Mouse (Mus musculus) ovary, adult 10 weeks (tissue): Measurements from ENCODE around the gene Lsr. TPM values are rescaled to one million over a fixed set of nuclear protein-coding genes. Genes with fewer than 3 reads are reported as not detected.

ENCODE experiments used
- polyA plus RNA-seq: library from polyadenylated mRNA; stranded (reverse); fragments of 350-450 nt; fragmentation: Illumina TruSeq; extraction: RNeasy Lipid Tissue Mini Kit (QIAGEN cat#74804); gene quantifications from one replicate; pipeline ENCODE4 v1.2.3, GENCODE M21; 2014

Gene Lsr
- 1.8 TPM for polyA plus RNA-seq

GRCm38 (mm10) chr7:30973251-30973500 is at the start of gene Lsr:
Gene Lsr (minus strand): TSS chr7:30973464.

GRCm38 (mm10) chr7:30973501-30974289 is 431 bp upstream of the Lsr start, which contains the start of gene Fam187b:
Gene Fam187b (plus strand): TSS chr7:30973790.

GRCm38 (mm10) chr7:30956756-30957366 is 16.4 kb downstream of the Lsr start, which contains the start of gene Usf2:
Gene Usf2 (minus strand): TSS chr7:30956803.

GRCm38 (mm10) chr7:30943909-30944635 is 29.2 kb downstream of the Lsr start, which contains the start of gene Hamp:
Gene Hamp (minus strand): TSS chr7:30944032.

GRCm38 (mm10) chr7:30924581-30924980 is 48.7 kb downstream of the Lsr start, which contains the start of gene Hamp2:
Gene Hamp2 (minus strand): TSS chr7:30924681.

GRCm38 (mm10) chr7:30914732-30915131 is 58.5 kb downstream of the Lsr start, which contains the start of gene Mag:
Gene Mag (minus strand): TSS chr7:30914873.

Other genes starting within 250 kb of the Lsr start
- gene Tmem147, start 243.9 kb downstream of the Lsr start, polyA plus RNA-seq = 12.8 TPM
- not detected for gene Gapdhs, start 229.8 kb downstream of the Lsr start, polyA plus RNA-seq
- gene Sbsn, start 222.0 kb downstream of the Lsr start, polyA plus RNA-seq = 1.2 TPM
- 16.0 TPM for gene Dmkn, start 209.7 kb downstream of the Lsr start, polyA plus RNA-seq
- gene Krtdap, start 185.6 kb downstream of the Lsr start, polyA plus RNA-seq = not detected
- gene Ffar2, start 149.7 kb downstream of the Lsr start, polyA plus RNA-seq = 0.23 TPM
- gene Ffar3, start 117.3 kb downstream of the Lsr start, polyA plus RNA-seq = not detected
- not detected for gene Ffar1, start 111.9 kb downstream of the Lsr start, polyA plus RNA-seq
- gene Cd22, start 93.1 kb downstream of the Lsr start, polyA plus RNA-seq = 4.0 TPM
- not detected for gene Mag, start 58.6 kb downstream of the Lsr start, polyA plus RNA-seq
- gene Hamp2, start 48.8 kb downstream of the Lsr start, polyA plus RNA-seq = not detected
- gene Hamp, start 29.4 kb downstream of the Lsr start, polyA plus RNA-seq = not detected
- gene Usf2, start 16.7 kb downstream of the Lsr start, polyA plus RNA-seq = 67.2 TPM
- 0.71 TPM for gene Fam187b, start 326 bp upstream of the Lsr start, polyA plus RNA-seq
- 6.0 TPM for gene Fxyd5, start 69.0 kb upstream of the Lsr start, polyA plus RNA-seq
- not detected for gene Fxyd7, start 78.0 kb upstream of the Lsr start, polyA plus RNA-seq
- 4.9 TPM for gene Fxyd1, start 83.7 kb upstream of the Lsr start, polyA plus RNA-seq
- gene Lgi4, start 85.9 kb upstream of the Lsr start, polyA plus RNA-seq = 0.43 TPM
- gene Fxyd3, start 103.2 kb upstream of the Lsr start, polyA plus RNA-seq = 6.1 TPM
- not detected for gene Hpn, start 141.8 kb upstream of the Lsr start, polyA plus RNA-seq
- 0.48 TPM for gene Scn1b, start 153.5 kb upstream of the Lsr start, polyA plus RNA-seq
- 4.4 TPM for gene Gramd1a, start 182.4 kb upstream of the Lsr start, polyA plus RNA-seq